Mouse (Mus musculus) adipocyte (in vitro differentiated cells): Measurements from ENCODE around the gene Fsip2.

Experiments
- DNase-seq: peaks from one replicate; pipeline ENCODE4 v3.0.0-alpha.2; 2016; ENCODE audit warnings: low spot score

The Fsip2 gene

GRCm38 (mm10) chr2:82943472-82943871 is at the start of gene Fsip2:
TSS of gene Fsip2 (plus strand) at chr2:82943634.
- no peak for DNase-seq

GRCm38 (mm10) chr2:82963443-82963842 is 20.0 kb downstream of the Fsip2 start:
- no peak for DNase-seq

- no peak for DNase-seq
These were observed 82.4 kb downstream of the Fsip2 start for GRCm38 (mm10) chr2:83025853-83026252.

- DNase-seq = no peak
These were observed 109.7 kb downstream of the Fsip2 start for GRCm38 (mm10) chr2:83052914-83053690.
